Mouse (Mus musculus) left cerebral cortex, postnatal 4 days (tissue): Measurements from ENCODE around the gene Rpgr. TPM values are rescaled to one million over a fixed set of nuclear protein-coding genes. Genes with fewer than 3 reads are reported as not detected.

ENCODE experiments used
- DNase-seq: peaks from one replicate; pipeline ENCODE4 v3.0.0-alpha.2; 2022
- intact Hi-C: fragments of 180-260 bp; cut with DNase I; formaldehyde crosslinking; loops from one replicate; pipeline ENCODE4 v1.15.1; 2025
- total RNA-seq, 2 experiments: library from RNA; stranded (reverse); gene quantifications; 2 replicates each; pipeline ENCODE4 v1.2.3; 2021

The Rpgr gene
- 10 to 100 TPM; 29.0 to 31.3 TPM for total RNA-seq

GRCm38 (mm10) chrX:10216410-10216949 is at the start of gene Rpgr:
Rpgr (minus strand) TSS chrX:10216920.
- intact Hi-C loops, result no loop called here
- DNase-seq, result peak; percentile 95

GRCm38 (mm10) chrX:10258260-10258659 is 41.5 kb upstream of the Rpgr start:
- intact Hi-C loops, result no loop called here
- DNase-seq, result no peak

GRCm38 (mm10) chrX:10257774-10258173 is 41.1 kb upstream of the Rpgr start:
- intact Hi-C loops, result no loop called here
- DNase-seq, result no peak

GRCm38 (mm10) chrX:10251852-10252504 is 35.3 kb upstream of the Rpgr start, which contains the start of gene Otc:
Otc (plus strand) TSS chrX:10252305.
- intact Hi-C loops, result no loop called here
- DNase-seq, result peak; percentile 4

GRCm38 (mm10) chrX:10251357-10251756 is 34.6 kb upstream of the Rpgr start:
- no peak for DNase-seq
- intact Hi-C loops, result no loop called here

DNA sequence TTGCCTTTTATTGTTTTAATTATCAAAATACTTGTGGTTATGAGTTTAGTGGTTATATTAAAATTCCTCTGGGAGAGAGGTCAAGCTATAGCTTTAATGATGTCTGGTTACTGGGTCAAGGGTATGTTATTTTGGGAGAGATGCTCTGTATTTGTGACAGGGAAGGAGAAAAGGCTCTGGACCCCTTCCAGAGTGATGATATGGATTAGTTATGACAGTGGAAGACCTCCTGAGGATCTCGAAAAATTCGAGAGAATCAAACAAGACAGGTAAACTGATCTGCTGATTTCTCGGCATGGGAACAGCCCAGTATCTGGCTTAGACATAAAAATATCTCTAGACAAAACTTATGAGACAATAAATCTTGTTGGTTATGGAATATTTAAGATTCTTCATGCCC is 27.2 kb upstream of the Rpgr start:
- intact Hi-C loops, result no loop called here
- no peak for DNase-seq

- intact Hi-C loops, result no loop called here
- no peak for DNase-seq
Measured at GRCm38 (mm10) chrX:10239515-10239914, 22.8 kb upstream of the Rpgr start.

DNA sequence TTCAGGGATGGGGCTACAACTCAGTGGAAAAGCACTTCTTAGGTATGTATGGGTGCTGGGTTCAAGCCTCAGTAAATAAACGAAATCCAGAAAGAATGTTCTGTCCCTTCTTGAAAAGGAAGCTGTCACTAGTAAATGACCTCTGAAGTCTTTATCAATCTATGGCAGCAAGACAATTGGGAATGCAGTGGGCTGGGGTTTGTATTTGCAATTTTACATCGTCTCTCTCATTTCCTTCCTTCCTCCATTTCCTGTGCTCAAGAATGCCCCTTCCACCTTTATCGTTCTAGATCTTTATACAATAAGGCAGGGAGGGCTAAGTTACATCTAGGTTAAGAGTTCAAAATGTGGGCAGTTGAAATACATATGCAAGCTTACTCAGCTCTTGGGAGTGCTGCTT is 17.9 kb upstream of the Rpgr start:
- intact Hi-C loops, result no loop called here
- DNase-seq, result no peak

DNA sequence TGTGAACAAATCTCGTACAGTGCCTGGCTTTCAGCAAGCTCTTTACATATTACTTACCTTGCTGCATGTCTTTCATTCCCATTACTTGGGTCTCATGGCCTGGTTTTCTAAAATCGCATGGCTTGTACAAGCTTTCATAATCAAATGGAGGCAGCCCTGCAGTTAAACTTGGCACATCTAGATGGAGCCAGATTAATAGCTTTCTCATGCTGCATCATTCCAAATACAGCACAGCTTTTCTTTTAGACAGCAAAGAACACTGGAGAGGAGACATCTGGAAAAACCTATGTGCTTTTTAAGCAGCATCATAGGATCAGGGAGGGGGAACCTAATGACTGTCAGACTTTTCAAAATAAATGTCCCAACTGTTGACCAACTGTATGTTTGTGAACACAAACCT is 16.3 kb upstream of the Rpgr start:
- intact Hi-C loops, result no loop called here
- DNase-seq, result no peak

DNA sequence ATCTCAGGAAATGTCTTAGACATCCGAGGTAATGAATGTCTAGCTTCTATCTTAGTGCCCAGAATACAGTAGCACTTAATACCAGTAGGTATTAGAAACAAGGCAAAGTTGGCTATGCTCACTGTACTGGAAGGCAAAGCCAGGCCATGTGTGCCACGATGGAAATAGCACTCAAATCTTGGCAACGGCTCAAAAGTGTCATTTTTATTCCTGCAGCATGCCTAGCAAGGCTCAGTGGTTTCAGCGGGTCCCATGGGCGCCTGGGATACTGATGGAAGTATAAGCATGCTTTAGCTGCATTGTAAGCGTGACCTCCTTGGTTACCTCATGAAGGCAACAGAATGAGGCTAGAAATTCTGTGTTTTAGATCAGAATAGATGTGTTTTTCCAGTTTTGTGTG is 2.6 kb upstream of the Rpgr start:
- intact Hi-C loops, result no loop called here
- peak; percentile 19 for DNase-seq

DNA sequence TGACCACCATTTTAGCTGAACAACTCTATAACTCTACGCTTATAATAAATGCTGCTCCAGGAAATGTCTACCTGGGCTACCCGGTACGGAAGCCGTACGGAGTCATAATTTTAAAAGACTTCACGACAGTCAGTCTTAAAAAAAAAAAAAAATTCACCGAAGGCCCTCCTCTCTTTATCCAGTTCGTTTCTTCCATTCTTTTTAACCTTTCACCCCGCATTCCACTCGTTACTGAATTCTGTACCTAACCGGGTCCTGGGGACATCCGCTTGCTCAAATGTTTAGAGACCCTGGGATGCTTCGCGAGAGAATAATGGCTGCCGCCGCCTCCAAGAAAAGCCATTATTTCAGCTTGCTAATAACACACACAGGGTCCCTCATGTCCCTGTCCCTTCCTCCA is 748 bp downstream of the Rpgr start:
- intact Hi-C loops, result no loop called here
- peak; percentile 1 for DNase-seq

- no peak for DNase-seq
- intact Hi-C loops, result no loop called here
Measured at GRCm38 (mm10) chrX:10205937-10206336, 10.8 kb downstream of the Rpgr start.

DNA sequence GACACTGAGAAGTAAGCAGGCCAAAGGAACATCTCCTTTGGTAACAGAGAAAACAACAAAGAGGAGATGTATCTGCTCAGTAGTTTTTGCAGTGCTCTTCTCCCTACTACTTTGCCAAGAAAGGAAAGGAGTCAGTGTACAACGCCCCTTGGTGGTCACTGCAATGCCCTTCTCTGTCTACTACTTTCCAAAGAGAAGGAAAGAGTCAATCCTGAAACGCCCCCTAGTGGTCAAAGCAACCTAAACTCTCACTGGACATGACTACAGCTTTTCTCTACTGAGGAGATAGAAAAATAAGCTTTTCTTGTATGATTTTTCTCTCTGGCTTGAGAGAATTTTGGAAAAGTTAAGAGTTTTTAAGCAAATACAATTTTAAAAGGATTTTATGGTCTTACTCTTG is 15.4 kb downstream of the Rpgr start:
- peak; percentile 39 for DNase-seq
- intact Hi-C loops, result no loop called here

DNA sequence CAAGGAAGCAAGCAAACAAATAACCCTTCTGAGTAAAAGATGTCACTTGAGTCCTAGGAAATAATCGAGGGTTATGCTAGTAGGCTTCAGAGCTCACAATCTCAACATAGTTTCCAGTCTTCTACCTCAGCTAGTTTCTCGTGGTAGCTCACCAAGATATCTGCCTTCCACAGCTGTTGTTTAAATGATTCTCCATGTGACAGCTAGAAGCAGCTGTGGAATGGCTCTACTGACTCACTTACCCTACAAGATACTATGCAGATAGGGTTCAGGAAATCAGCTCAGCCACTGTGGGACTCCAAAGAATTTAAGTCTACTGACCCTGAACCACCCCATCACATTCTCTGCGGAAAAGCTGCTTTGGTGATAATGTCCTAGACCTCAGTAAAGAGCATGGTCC is 64.3 kb downstream of the Rpgr start:
- no peak for DNase-seq
- intact Hi-C loops, result no loop called here

DNA sequence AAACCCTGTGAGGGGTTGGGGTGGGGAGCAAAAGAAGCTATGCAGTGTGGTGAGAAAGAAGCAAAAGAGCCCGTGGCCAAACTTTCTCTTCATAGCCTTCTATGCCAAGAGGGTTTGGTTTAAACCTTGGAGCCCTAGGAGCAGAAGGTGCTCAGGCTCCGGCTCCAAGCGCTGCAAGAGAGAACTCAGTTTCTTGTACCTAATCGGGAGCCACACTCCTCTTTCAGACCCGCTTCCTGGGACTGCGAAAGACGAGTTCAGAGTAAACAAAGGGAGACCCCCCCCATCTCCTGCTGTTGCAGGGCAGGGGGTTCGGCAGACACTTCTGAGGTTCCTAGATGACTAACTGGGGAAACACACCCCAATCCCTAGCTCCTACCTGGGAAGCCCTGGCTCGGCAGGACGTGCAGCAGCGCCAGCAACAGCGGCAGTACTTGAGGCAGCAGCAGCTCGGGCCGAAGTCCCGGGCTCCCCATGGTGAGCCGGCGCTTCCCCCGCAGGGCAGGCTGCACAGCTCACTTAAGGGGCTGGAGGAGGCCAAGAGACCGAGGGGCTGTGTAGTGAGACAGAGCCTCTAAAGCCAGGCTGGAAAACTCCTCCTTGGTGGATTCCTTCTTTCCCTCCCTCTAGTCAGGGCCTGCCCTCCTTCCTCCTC is 99.5 kb downstream of the Rpgr start, which contains the start of gene Srpx:
Gene Srpx (minus strand): TSS at position 645 of the 655 bp plus-strand sequence.
- intact Hi-C loops, result no loop called here
- DNase-seq, result peak; percentile 20

- DNase-seq, result no peak
- intact Hi-C loops, result no loop called here
Measured at GRCm38 (mm10) chrX:10115780-10116179, 100.9 kb downstream of the Rpgr start.

DNA sequence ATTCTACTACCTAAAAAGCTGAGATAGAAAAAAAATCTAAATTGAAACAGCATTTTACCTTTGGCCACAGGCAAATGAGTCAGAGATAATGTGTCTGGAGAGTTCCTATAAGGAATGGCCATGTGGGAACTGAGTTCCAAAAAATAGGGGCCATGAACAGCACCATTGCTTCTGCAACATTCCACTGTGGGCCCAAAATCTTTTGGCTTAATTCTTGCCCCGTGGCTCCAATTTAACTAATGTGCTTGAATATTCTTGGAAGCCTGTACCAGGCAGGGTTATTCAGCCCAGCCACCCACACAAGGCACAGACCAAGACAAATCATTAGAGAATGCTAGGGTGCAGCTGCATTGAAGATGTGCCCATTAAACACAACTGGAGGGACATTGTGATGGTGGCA is 106.0 kb downstream of the Rpgr start:
- intact Hi-C loops, result no loop called here
- DNase-seq, result no peak

- DNase-seq, result no peak
- intact Hi-C loops, result no loop called here
Measured at GRCm38 (mm10) chrX:10108558-10108957, 108.2 kb downstream of the Rpgr start.

DNA sequence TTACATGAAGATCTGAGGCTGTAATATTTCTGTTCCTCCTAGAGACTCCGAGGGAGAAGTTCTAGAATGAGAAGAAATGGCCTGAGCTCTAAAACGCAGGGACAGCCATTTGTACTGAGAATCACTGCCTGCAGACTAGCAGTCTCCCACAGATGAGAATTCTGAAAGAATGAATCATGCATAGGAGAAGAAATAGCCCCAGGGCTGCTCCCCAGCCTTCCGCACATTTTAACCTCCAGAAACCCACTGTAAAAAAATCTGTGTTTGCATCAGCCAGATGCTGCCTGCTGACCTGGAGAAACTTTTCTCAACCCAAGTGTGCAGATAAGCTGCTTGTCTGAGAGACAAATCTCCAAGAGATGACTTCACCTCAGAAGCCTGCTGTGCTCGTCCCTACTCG is 111.2 kb downstream of the Rpgr start:
- intact Hi-C loops, result no loop called here

DNA sequence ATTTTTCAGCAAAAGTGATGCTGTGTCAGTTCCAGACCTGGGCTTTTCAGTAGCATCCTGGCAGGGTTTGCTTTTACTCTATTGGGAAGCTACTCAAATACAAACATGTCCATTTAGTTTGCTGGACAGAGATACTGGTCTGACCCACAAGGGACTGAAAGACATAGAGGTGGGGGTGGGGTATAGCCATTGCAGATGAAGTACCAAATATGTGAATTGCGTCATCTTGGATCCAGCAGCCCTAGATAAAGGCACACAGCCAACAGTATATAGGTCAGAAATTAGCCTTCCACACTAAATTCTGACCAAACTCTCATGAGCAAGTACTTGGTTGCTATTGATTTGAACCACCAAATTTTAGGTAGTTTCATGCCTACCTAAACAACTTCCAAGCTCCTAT is 114.0 kb downstream of the Rpgr start:
- intact Hi-C loops, result no loop called here
- DNase-seq, result no peak

More for the DNA sequence above, 111.2 kb downstream of the Rpgr start:
- DNase-seq, result no peak

- peak; percentile 48 for DNase-seq
- intact Hi-C loops, result no loop called here
Measured at GRCm38 (mm10) chrX:10095797-10096196, 120.9 kb downstream of the Rpgr start.

GRCm38 (mm10) chrX:10080385-10080784 is 136.3 kb downstream of the Rpgr start:
- no peak for DNase-seq
- intact Hi-C loops, result no loop called here
